Mouse (Mus musculus) kidney, embryonic 14.5 days (tissue): ENCODE measurements at regions not wholly inside any gene's neighbourhood (a gene's known extent, or its start where the extent isn't known, plus 50 kb on each side); places are given as distances from the start of the nearest gene placed in this dataset.

Source experiments
- ATAC-seq: fragments of 200-750 bp; cut with Nextera tagmentation; 2 replicates; pipeline ENCODE4 v1.8.0; 2017; ENCODE audit warnings: moderate number of reproducible peaks, mild to moderate bottlenecking, moderate TSS enrichment, moderate library complexity; ENCODE audit not compliant: low FRiP score, low TSS enrichment
- H3K27ac ChIP-seq: fragments of 300-500 bp; sonication (generic); 2 replicates; pipeline ENCODE4 v1.5.1; 2014; ENCODE audit warnings: low read depth, mild to moderate bottlenecking, low read length, moderate library complexity, mixed read lengths
- H3K27me3 ChIP-seq: fragments of 300-500 bp; sonication (generic); 2 replicates; pipeline ENCODE4 v1.6.1; 2014; ENCODE audit warnings: mild to moderate bottlenecking, low read length; ENCODE audit not compliant: control insufficient read depth, insufficient read depth
- H3K36me3 ChIP-seq: fragments of 300-500 bp; sonication (generic); 2 replicates; pipeline ENCODE4 v1.6.1; 2014; ENCODE audit warnings: low read length, mixed read lengths; ENCODE audit not compliant: control insufficient read depth, insufficient read depth
- H3K4me1 ChIP-seq: fragments of 300-500 bp; sonication (generic); 2 replicates; pipeline ENCODE4 v1.6.1; 2014; ENCODE audit warnings: low read length, mixed read lengths; ENCODE audit not compliant: control insufficient read depth, insufficient read depth
- H3K4me2 ChIP-seq: fragments of 300-500 bp; sonication (generic); replicated peaks from 2 replicates; pipeline ENCODE4 v1.6.1; 2014; ENCODE audit warnings: low read depth, mild to moderate bottlenecking, low read length
- H3K4me3 ChIP-seq: fragments of 300-500 bp; sonication (generic); 2 replicates; pipeline ENCODE4 v1.5.1; 2014; ENCODE audit warnings: mild to moderate bottlenecking, low read length
- H3K9ac ChIP-seq: fragments of 300-500 bp; sonication (generic); 2 replicates; pipeline ENCODE4 v1.6.1; 2014; ENCODE audit warnings: low read depth, mild to moderate bottlenecking, low read length, moderate library complexity
- H3K9me3 ChIP-seq: fragments of 300-500 bp; sonication (generic); 2 replicates; pipeline ENCODE4 v1.6.1; 2016; ENCODE audit warnings: low read length; ENCODE audit not compliant: control insufficient read depth
- WGBS: fragments of 180-500 bp; shearing (Covaris S2); extraction: QIAGEN DNeasy Blood & Tissue Kit; methylation state at CpG from one replicate; pipeline ENCODE4 v1.1.7; 2014; 5-methylcytosine and 5-hydroxymethylcytosine counted together

DNA sequence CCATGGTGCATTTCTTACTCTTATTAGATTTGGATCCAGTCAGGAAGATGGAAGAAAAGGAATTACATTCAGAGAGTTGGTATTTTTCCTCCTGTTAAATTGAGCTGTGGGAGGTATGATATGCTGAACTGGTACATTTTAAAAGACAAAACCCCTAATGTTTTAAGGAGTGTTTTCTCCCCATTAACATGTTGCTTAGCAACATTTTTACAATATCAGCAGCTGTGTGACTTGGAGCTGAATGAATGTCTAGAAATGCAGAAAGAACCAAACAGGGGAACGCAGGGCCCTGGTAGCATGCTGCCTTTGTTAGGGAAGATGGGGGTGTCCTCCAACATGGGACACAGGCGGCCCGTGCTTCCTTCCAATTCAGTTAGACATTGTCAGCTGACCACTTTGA is 257.5 kb upstream of the Gria1 start:
- no peaks in the 10 kb centered on the region for H3K36me3 ChIP-seq
- no peak overlapping the region for H3K4me3 ChIP-seq
- no peaks in the 10 kb centered on the region for H3K27me3 ChIP-seq
- no peak overlapping the region for H3K9ac ChIP-seq
- no peaks in the 10 kb centered on the region for H3K4me1 ChIP-seq
- no peak overlapping the region for H3K4me2 ChIP-seq
- no peaks in the 10 kb centered on the region for H3K9me3 ChIP-seq
- no peak for ATAC-seq
- WGBS, result 93% methylated on average over 3 of the region's 3 CpGs
- no peak overlapping the region for H3K27ac ChIP-seq

DNA sequence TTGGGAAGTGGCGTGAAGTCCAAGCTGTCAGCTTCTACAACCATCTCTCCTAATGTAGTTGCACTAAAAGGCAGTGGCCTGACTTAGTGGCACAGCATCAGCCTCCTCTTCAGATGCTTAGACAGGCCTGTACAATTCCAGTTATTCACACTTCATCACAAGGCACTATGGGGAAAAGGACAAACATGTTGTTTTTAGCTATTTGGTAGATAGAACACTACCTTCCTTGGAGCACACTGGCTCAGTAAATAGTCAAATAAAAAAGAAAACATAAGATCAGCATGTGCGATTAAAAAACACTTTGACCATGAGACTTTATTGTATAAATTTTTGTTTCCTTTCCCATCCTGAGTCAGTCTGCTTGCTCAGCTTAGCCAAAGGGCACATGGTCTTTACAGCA is 250.7 kb upstream of the Gria1 start:
- Histone ChIP-seq H3K4me2 (no peak overlapping the region), H3K27me3 (no peaks in the 10 kb centered on the region), H3K9me3 (no peaks in the 10 kb centered on the region), H3K27ac (no peak overlapping the region), H3K4me3 (no peak overlapping the region), H3K9ac (no peak overlapping the region), H3K4me1 (no peaks in the 10 kb centered on the region), H3K36me3 (no peaks in the 10 kb centered on the region)
- WGBS, result 94% methylated on average over 2 of the region's 2 CpGs
- ATAC-seq, result no peak

DNA sequence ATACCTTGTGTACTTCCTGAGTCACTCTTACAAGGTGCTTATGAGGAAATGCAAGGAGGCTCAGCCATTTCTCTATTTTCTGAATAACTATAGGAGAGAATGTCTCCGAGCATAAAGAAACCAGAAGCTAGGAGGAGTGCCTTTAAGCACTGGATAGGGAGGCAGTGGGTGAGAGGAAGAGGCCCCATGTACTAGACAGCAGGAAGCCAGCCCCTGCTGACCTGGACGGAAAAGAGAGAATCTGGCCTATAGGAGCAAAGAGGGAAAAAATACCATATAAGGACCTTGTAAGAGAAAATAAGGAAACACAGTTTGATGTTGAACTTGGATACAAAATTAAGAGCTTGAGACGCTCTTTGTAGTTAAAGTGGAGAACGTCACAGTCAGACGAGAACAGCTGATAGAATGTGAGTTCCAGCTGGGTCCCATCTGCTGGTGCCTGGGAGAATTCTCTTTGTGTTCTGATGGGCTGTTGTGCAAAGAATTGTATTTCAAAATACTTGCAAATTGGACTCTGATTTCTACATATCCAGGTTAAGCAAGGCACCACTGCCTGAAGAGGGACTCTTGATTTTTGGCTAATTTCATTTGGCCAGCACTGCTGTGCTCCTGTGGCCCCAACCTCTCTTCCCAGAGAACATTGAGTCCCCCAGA is 248.6 kb upstream of the Gria1 start:
- H3K4me3 ChIP-seq, result no peak overlapping the region
- H3K4me1 ChIP-seq, result no peaks in the 10 kb centered on the region
- H3K27me3 ChIP-seq, result no peaks in the 10 kb centered on the region
- ATAC-seq, result peak; percentile 35; the same call in 1 of the 2 replicates
- H3K9me3 ChIP-seq, result no peaks in the 10 kb centered on the region
- no peak overlapping the region for H3K27ac ChIP-seq
- H3K9ac ChIP-seq, result no peak overlapping the region
- H3K4me2 ChIP-seq, result no peak overlapping the region
- no peaks in the 10 kb centered on the region for H3K36me3 ChIP-seq
- WGBS, result 42% methylated on average over 5 of the region's 5 CpGs

DNA sequence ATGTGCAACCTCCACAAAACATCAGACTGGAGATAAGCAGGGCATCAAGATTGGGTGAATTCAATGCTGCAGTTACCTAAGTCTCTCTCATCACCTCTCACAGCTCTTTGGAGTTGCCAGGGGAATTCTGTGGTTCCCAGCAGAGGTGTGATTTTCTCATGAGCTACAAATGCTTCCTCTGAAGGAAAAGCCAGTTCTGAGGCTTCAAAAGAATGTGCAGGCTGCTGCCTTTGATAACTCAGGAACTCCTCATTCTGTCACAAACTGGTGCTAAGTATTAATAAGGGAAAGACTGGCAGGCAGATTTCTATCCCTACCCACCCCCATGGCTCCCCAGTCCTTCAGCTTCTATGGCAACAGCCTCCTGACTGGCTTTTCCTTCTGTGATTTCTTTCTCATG is 243.8 kb upstream of the Gria1 start:
- H3K27ac ChIP-seq, result no peak overlapping the region
- no peaks in the 10 kb centered on the region for H3K9me3 ChIP-seq
- H3K4me3 ChIP-seq, result no peak overlapping the region
- H3K27me3 ChIP-seq, result no peaks in the 10 kb centered on the region
- H3K36me3 ChIP-seq, result no peaks in the 10 kb centered on the region
- no peaks in the 10 kb centered on the region for H3K4me1 ChIP-seq
- no peak for ATAC-seq
- H3K4me2 ChIP-seq, result no peak overlapping the region
- no peak overlapping the region for H3K9ac ChIP-seq

DNA sequence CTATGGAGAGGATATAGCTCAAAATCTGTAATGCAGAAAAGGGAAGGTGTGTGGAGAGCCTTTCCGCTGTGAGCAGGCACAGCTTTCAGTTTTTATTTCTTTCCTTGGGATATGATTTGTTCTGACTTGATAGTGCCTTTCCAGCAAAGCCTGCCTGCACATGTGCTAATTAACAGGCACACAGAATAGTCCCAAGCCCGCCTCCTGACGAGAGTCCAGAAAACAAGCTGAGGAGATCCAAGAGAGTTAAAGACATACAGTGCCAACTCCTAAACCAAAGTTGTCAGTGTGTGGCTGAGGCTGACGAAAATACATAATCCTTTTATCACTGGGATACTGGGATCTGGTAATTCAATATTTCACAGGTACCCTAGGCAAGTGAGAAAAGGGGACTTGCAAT is 224.8 kb upstream of the Gria1 start:
- Histone ChIP-seq H3K4me1 (no peaks in the 10 kb centered on the region), H3K36me3 (no peaks in the 10 kb centered on the region), H3K4me3 (no peak overlapping the region), H3K4me2 (no peak overlapping the region), H3K27ac (no peak overlapping the region), H3K9ac (no peak overlapping the region), H3K9me3 (no peaks in the 10 kb centered on the region), H3K27me3 (no peaks in the 10 kb centered on the region)
- no peak for ATAC-seq
- 84% methylated on average over 4 of the region's 4 CpGs for WGBS

DNA sequence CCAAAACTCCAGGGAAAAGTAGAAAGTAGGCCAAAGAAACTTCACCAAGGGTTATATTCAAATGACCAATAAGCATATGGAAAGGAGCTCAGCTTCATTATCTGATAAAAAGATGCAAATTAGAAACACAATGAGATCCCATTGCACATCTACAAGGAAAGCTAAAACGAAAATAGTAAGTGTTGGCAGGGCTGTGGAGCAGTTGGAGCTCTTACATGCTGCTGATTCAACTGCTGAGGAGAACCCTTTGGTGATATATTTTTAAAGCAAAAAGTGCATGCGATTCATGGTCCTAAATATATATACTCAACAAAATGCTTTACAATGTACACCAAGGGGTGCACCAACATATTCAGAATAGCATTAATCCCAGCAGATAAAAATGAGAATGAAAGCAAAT is 218.5 kb upstream of the Gria1 start:
- Histone ChIP-seq H3K9ac (no peak overlapping the region), H3K36me3 (no peaks in the 10 kb centered on the region), H3K9me3 (no peaks in the 10 kb centered on the region), H3K4me3 (no peak overlapping the region), H3K27ac (no peak overlapping the region), H3K4me1 (no peaks in the 10 kb centered on the region), H3K4me2 (no peak overlapping the region), H3K27me3 (no peaks in the 10 kb centered on the region)
- no peak for ATAC-seq
- WGBS, result 86% methylated on average over 2 of the region's 2 CpGs

DNA sequence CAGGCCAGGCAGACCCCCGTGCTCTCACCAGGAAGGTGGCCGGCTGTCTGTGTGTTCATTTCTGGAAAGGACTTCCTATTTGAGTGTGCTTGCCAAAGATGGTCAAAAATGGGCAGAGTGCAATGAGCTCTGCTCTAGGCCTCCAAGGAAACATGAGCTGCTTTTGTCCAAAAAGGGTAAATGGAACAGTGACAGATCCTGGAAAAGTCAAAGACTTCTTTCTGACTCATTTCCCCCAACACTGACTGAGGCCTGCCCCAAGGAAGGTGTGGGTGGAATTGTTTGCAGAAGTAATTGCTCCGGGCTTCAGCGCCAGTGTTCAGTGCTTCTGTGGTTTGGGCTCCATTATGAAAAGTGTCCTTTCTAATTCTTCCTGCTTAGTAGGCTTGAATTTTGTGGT is 203.9 kb upstream of the Gria1 start:
- Histone ChIP-seq H3K4me1 (no peaks in the 10 kb centered on the region), H3K27ac (no peak overlapping the region), H3K4me2 (no peak overlapping the region), H3K36me3 (no peaks in the 10 kb centered on the region), H3K4me3 (no peak overlapping the region), H3K9ac (no peak overlapping the region), H3K27me3 (no peaks in the 10 kb centered on the region), H3K9me3 (no peaks in the 10 kb centered on the region)
- no peak for ATAC-seq
- WGBS, result 88% methylated on average over 4 of the region's 4 CpGs

DNA sequence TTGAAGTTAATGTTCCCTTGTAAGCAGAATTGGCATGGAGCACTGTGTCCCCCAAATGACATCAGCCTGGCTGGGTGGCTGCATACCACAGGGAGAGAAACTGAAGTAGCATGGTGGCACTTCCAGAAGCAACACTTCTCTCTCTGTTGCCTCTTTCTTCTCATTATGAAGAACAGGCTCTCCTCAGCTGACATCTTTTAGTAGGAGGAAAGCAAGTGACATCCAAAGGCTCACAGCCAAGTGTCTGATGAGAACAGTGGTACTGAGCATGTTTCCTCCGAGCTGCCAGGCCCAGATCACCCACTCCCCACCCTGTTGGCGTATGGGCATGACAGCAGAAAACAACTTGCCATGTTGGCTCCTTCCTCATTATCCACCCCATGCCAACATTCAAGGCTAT is 201.0 kb upstream of the Gria1 start:
- no peaks in the 10 kb centered on the region for H3K9me3 ChIP-seq
- H3K4me1 ChIP-seq, result no peaks in the 10 kb centered on the region
- H3K4me2 ChIP-seq, result no peak overlapping the region
- no peak overlapping the region for H3K27ac ChIP-seq
- no peak for ATAC-seq
- 92% methylated on average over 2 of the region's 2 CpGs for WGBS
- H3K9ac ChIP-seq, result no peak overlapping the region
- H3K36me3 ChIP-seq, result no peaks in the 10 kb centered on the region
- H3K27me3 ChIP-seq, result no peaks in the 10 kb centered on the region
- H3K4me3 ChIP-seq, result no peak overlapping the region

DNA sequence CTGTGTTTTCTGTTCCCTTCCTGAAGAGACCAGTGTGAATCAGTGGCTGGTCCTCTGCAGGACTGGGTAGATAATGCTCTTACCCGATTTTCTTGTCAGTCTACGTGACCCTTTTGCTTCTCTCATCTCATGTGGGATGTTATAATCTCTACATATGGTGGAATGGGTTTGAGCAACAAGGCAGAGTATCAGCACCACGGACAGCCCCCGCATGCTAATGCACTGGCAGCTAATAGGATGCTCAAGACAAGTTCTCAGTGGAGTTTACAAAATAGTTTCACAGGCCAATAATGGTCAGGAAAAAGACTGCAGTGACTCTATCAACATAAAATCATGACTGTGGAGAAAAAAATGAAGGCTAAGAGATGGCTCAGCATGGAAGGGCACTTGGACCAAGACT is 199.1 kb upstream of the Gria1 start:
- Histone ChIP-seq H3K9ac (no peak overlapping the region), H3K36me3 (no peaks in the 10 kb centered on the region), H3K27ac (no peak overlapping the region), H3K9me3 (no peaks in the 10 kb centered on the region), H3K27me3 (no peaks in the 10 kb centered on the region), H3K4me2 (no peak overlapping the region), H3K4me1 (no peaks in the 10 kb centered on the region), H3K4me3 (no peak overlapping the region)
- ATAC-seq, result no peak
- WGBS, result 46% methylated on average over 4 of the region's 4 CpGs

DNA sequence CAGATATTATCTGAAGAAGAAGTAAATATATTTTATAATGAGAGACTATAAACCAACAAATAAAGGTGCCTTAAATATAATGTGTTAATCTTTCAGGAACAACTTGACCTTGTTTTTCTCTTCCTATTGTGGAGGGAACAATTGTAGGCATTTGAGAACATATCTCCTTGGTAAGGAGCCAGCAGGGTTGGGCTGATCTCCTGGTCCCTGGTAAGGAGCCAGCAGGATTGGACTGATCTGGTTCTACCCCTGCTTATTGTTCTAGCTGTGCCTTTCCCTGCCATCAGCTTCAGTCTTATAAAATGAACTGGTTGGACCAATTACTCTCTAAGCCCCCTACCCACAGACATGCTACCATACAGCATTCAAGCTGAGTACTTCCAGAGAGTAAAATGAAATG is 187.7 kb upstream of the Gria1 start:
- Histone ChIP-seq H3K27me3 (no peaks in the 10 kb centered on the region), H3K9me3 (no peaks in the 10 kb centered on the region), H3K4me1 (no peaks in the 10 kb centered on the region), H3K4me3 (no peak overlapping the region), H3K27ac (no peak overlapping the region), H3K4me2 (no peak overlapping the region), H3K9ac (no peak overlapping the region), H3K36me3 (no peaks in the 10 kb centered on the region)
- no peak for ATAC-seq
